Mouse (Mus musculus): ENCODE data around the gene Anxa1. TPM values are rescaled to one million over a fixed set of nuclear protein-coding genes. Genes with fewer than 3 reads are reported as not detected.

Anxa1 gene
- polyA plus RNA-seq, 1 experiment: 102 TPM

DNA sequence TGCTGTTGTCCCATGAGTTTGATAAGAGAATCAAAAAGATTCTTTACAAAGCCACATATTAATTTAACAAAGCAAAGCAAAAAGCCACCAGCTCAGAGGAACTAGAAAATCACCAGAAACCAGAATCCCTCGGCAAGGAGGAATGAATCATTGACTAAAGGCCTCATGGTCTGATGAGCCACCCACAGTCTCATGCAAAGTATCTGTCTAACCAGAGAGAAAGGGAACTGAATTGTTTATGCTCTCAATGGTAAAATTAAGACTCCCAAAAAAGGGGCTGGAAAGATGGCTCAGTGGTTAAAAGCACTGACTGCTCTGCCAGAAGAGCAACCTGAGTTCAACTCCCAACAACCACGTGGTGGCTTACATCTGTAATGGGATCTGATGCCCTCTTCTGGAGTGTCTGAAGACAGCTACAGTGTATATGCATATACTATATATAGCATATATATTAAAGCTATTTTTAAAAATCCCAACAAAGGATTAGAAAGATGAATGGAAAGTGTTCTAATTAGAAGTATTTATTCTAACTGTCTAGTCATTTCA is 9.5 kb downstream of the Anxa1 start:
- no peak for DNase-seq (ENCODE audit: low read depth)

DNA sequence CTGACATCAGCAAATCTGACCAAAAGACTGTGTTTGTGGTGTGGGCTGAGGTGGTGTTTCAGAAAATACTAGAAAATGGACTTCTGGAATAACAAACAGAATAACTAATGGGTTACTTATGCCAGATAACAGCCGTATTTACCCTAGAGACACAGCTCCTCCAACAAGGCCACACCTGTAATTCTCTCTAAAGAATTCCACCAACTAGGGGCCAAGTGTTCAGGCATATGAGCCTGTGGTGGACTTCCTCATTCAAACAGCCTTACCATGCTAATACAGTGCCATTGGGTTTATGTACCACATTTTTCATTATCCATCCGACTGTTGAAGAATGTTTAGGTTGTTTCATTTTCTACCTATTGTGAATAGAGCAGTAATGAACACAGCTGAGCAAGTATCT is 20.6 kb downstream of the Anxa1 start:
- DNase-seq (ENCODE audit: low read depth): no peak

DNA sequence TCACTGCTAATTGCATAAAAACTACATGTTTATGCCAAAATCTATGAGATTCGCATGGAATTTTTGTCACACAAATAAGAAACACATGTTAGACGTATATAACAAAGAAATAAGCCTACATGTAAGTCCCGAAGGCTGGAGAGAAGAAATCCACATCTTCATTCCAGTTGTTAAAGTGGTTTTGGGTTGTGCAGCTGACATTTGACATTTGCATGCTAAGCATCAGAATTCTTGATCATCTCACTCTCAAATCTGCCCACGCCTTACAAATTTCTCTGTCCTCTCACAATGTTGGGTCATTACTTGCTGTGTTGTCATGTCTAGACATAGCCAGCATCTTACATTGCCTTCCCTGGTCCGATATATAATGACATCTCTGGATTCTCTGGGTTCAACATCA is 24.2 kb downstream of the Anxa1 start:
- no peak for DNase-seq (ENCODE audit: low read depth)

DNA sequence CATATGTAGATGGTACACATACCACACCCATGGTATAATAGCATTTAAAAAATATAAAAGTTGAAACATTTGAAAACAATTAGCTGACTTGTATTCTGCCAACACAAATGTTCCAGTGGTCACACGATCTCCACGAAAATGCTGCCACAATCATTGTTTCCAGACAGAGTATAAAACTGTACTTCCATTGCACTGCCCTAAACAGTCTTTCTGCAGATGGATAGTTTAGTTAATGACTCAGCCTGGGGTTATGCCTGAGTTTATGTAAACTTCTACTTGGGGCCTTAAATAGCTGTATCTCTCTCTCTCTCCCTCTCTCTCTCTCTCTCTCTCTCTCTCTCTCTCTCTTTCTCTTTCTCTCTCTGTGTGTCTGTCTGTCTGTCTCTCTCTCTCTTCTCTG is 24.7 kb downstream of the Anxa1 start:
- no peak for DNase-seq (ENCODE audit: low read depth)

DNA sequence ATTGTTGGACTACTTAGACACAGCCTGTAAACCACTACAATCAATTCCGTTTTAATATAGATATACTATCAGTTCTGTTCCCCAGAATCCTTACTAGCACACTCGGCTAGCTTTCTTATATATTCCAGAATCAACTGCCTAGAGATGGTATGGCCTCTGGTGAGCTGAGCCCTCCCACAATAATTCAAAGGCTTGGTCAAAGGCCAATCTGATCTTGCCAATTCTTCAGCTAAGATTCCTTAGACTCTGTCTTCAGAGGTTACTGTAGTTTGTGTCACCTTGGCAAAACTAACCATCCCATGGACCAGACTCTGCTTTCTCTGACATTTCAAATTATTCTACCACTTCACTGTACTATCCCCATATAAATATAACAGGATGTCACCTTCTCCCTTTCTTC is 25.4 kb downstream of the Anxa1 start:
- no peak for DNase-seq (ENCODE audit: low read depth)

DNA sequence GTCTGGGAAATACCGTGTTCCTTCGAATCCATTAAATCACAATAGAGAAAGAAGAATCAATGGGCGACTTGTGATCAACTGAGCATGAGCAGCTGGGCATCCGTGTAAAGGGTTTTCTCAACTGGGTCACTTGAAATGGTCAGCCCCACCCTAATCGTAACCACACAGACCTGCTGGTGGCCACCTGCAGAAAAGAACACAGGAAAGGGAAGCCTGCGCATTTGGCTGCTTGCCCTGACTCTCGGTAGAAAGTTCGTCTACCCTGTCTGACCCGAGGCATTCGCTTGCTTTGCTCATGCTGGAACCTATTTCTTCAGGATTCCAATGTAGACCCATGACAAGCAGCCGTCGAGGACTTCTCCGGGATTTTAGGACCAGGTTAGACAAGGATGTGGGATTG is 25.8 kb downstream of the Anxa1 start:
- no peak for DNase-seq (ENCODE audit: low read depth)

DNA sequence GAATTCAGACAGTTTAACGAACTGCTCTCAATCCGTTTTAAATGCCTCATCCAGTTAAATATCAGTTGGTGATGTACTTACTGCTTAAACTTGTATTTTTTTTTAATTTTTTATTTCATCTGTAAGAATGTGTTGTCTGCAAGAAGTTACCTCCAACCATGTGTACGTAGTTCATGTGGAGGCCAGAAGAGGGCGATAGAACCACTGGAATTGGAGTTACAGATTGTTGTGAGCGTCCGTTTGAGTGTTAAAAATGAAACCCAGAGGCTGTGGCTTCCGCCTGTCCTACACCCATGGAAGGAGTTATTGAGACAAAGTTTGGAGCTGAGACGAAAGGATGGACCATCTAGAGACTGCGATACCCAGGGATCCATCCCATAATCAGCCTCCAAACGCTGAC is 27.5 kb downstream of the Anxa1 start:
- DNase-seq (ENCODE audit: low read depth): no peak

DNA sequence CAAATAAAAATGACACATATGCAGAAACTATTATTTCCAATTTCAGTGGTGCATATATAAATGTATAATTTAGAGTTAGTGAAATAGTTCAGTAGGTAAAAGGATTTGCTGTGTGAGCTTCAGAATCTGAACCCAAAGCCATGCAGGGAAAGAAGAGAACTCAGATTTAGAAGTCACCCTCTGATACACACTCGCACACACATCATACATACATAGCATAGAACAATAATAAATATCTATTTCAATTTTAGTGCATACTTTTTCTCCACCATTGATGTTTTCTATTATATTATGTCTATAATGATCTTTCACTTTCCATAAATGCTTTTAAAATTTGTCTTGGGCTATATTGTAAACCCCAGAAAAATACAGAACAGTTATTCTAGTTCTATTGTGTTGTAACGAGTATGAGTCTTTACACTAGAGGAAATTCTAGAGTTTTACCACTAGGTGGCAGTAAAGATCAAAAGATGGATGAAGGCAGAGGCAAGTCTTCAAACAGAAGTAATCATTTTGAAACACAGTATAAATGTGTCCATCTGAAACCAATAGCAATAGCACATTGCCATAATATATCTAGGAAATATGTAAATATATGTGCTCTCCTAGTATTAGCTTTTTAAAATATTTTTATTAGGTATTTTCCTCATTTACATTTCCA is 28.7 kb downstream of the Anxa1 start:
- no peak for DNase-seq (ENCODE audit: low read depth)

DNA sequence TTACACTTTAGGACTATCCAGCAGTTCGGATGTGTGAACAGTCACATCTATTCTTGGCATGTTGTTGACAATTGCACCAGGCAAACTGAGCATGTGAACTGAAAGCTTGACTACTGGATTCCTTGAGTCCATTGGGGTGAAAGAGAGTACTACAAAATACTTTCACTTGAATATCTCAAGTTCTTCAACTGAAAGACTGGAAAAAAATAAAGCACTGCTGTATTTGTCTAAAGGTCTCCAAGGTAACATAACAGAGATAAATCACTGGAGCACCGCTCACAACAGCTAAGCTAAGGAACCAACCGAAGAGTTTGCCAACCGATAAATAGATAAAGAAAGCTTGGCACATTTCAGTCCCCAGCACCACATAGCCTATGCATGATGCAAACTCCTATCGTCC is 32.1 kb downstream of the Anxa1 start:
- DNase-seq (ENCODE audit: low read depth): no peak

DNA sequence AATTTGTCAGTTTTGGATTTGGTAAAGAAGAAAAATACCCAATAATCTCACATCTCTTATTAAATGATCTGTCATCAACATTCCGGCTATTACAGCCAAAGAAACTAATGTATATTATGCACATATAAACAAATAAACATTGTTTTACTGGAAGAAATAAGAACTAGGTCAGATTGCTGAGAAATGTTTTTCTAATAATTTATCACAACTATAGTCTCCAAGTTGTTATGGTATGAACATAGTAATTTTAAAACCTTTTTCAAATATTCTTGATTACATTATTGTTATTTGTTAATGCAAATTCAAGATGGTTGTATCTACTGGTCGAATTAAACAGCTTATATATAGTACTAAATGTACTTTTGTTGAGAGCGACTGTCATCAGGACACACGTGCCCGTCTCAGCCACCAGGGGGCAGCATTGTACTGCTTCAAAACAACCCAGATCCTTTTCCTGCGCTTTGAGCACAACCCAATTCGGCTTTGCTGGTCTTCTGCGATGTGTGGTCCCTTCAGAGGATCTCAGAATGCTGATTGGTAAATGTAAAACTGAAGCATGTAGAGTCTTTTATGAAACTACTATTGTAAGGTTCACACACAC is 45.3 kb downstream of the Anxa1 start:
- no peak for DNase-seq (ENCODE audit: low read depth)

DNA sequence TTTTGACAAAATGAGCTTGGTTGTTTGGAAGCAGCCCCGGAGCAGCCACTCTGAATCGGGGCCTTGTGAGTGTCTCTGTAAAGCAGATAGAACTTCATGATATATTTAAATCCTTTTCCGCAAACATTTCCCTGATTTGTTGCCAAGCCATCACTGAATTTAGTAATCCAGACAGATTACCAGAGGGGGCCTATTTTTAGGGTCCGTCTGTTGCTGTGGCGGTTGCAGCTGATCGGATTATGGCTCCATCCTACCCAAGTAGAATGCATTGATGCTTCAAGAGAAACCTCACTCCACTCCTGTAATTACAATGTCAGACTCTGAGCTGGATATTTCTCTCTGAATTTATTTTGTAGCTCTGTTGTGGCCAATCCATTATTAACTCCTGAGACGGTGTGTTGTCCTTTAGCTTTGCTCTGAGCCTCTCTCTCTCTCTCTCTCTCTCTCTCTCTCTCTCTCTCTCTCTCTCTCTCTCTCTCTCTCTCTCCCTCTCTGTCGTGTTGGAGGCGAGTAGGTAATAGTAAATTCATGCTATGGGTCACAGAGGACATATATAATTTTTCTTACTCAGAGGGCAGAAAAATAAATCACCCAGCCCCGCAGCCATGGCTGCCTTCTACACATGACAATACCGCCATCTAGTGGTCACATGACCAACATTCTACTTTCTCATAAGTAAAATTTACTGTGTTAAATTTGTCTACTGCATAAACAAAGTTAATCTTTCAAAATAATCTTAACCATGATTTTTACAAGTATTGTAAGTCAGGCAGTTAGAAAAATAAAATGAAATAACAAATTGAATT is 46.0 kb downstream of the Anxa1 start:
- no peak for DNase-seq (ENCODE audit: low read depth)

DNA sequence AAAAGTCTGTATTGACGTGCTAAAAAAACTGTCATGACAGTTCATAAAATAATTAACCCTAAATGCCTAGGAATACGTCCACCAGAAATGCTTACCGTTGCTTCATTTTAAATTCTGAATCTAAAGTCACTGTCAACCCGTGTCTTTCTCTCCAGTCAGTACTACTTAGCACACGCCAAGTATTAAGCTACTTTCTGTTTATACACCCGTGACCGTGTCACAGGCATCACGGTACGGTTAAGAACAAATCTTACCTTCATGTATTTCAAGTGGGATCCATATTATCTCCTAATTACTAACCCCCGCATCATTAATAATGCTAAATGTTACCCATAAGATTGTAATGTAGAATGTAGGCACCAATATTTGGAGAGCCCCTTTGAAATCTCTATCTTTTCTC is 46.7 kb downstream of the Anxa1 start:
- DNase-seq (ENCODE audit: low read depth): no peak

Other genes with a start within 250 kb of the Anxa1 start
- gene Aldh1a1, start 101.8 kb upstream of the Anxa1 start, polyA plus RNA-seq (2012; rRNA removed): 357 and 360 TPM in 2 replicates